Mouse (Mus musculus): ENCODE results near the gene Cnpy1.

Gene Cnpy1

GRCm38 (mm10) chr5:28245574-28245973 lies at the start of gene Cnpy1:
TSS of gene Cnpy1 (minus strand) at chr5:28245806.
- no peak for DNase-seq (ENCODE audit: low spot score)

GRCm38 (mm10) chr5:28293990-28294389 lies 48.4 kb upstream of the Cnpy1 start:
- DNase-seq (ENCODE audit: low spot score): peak; percentile 84

- no peak for DNase-seq (ENCODE audit: low spot score)
Observed at GRCm38 (mm10) chr5:28292281-28292680, 46.7 kb upstream of the Cnpy1 start.

GRCm38 (mm10) chr5:28291118-28291850 lies 45.7 kb upstream of the Cnpy1 start:
- DNase-seq (ENCODE audit: low spot score): no peak

- DNase-seq (ENCODE audit: low spot score): no peak
Observed at GRCm38 (mm10) chr5:28290630-28291029, 45.0 kb upstream of the Cnpy1 start.

- DNase-seq (ENCODE audit: low spot score): no peak
Observed at GRCm38 (mm10) chr5:28289111-28289510, 43.5 kb upstream of the Cnpy1 start.

GRCm38 (mm10) chr5:28277279-28277678 lies 31.7 kb upstream of the Cnpy1 start:
- DNase-seq (ENCODE audit: low spot score): no peak

GRCm38 (mm10) chr5:28272836-28273235 lies 27.2 kb upstream of the Cnpy1 start:
- no peak for DNase-seq (ENCODE audit: low spot score)

- DNase-seq (ENCODE audit: low spot score): no peak
Observed at GRCm38 (mm10) chr5:28269469-28269991, 23.9 kb upstream of the Cnpy1 start.

- DNase-seq (ENCODE audit: low spot score): no peak
Observed at GRCm38 (mm10) chr5:28267576-28267975, 22.0 kb upstream of the Cnpy1 start.

- DNase-seq (ENCODE audit: low spot score): no peak
Observed at GRCm38 (mm10) chr5:28265653-28266052, 20.0 kb upstream of the Cnpy1 start.

GRCm38 (mm10) chr5:28263852-28264251 lies 18.2 kb upstream of the Cnpy1 start:
- DNase-seq (ENCODE audit: low spot score): no peak

GRCm38 (mm10) chr5:28262070-28262469 lies 16.5 kb upstream of the Cnpy1 start:
- no peak for DNase-seq (ENCODE audit: low spot score)

GRCm38 (mm10) chr5:28259939-28260338 lies 14.3 kb upstream of the Cnpy1 start:
- no peak for DNase-seq (ENCODE audit: low spot score)

GRCm38 (mm10) chr5:28259385-28259784 lies 13.8 kb upstream of the Cnpy1 start:
- DNase-seq (ENCODE audit: low spot score): no peak

- DNase-seq (ENCODE audit: low spot score): no peak
Observed at GRCm38 (mm10) chr5:28257816-28258215, 12.2 kb upstream of the Cnpy1 start.

GRCm38 (mm10) chr5:28252999-28253398 lies 7.4 kb upstream of the Cnpy1 start:
- DNase-seq (ENCODE audit: low spot score): no peak

GRCm38 (mm10) chr5:28252260-28252659 lies 6.7 kb upstream of the Cnpy1 start:
- no peak for DNase-seq (ENCODE audit: low spot score)

GRCm38 (mm10) chr5:28251211-28251764 lies 5.7 kb upstream of the Cnpy1 start:
- DNase-seq (ENCODE audit: low spot score): no peak

GRCm38 (mm10) chr5:28250479-28250878 lies 4.9 kb upstream of the Cnpy1 start:
- DNase-seq (ENCODE audit: low spot score): no peak

GRCm38 (mm10) chr5:28245121-28245520 lies 485 bp downstream of the Cnpy1 start:
- DNase-seq (ENCODE audit: low spot score): no peak

GRCm38 (mm10) chr5:28243501-28244177 lies 2.0 kb downstream of the Cnpy1 start:
- DNase-seq (ENCODE audit: low spot score): no peak

- DNase-seq (ENCODE audit: low spot score): no peak
Observed at GRCm38 (mm10) chr5:28241423-28241822, 4.2 kb downstream of the Cnpy1 start.

Data from embryo, embryonic 10.5 days (tissue).